Mouse (Mus musculus) ES-E14 (cell line): Measurements from ENCODE around the gene Popdc2. TPM values are rescaled to one million over a fixed set of nuclear protein-coding genes. Genes with fewer than 3 reads are reported as not detected.

ENCODE experiments used
- DNase-seq: peaks from one replicate; pipeline ENCODE4 v3.0.0-alpha.2; 2013; ENCODE audit warnings: low read depth, low spot score
- H3K27ac ChIP-seq: 2 replicates; pipeline ENCODE4 v1.5.1; 2012; ENCODE audit warnings: low read depth, mild to moderate bottlenecking, low read length, moderate library complexity, mixed read lengths; ENCODE audit not compliant: poor library complexity, insufficient read depth, severe bottlenecking
- H3K36me3 ChIP-seq: 2 replicates; pipeline ENCODE4 v1.6.1; 2012; ENCODE audit warnings: mild to moderate bottlenecking, low read length, moderate library complexity, mixed read lengths; ENCODE audit not compliant: control insufficient read depth, poor library complexity, insufficient read depth, severe bottlenecking
- H3K4me1 ChIP-seq, 2 experiments: fragments of 150-350 bp in 1 of 2; sonication (generic) in 1 of 2; 2 replicates each; pipeline ENCODE4 v1.6.1; 2012; ENCODE audit warnings: low read length in 2 of 2, mild to moderate bottlenecking in 1 of 2, mixed read lengths in 1 of 2; ENCODE audit not compliant: control insufficient read depth in 2 of 2, insufficient read depth in 2 of 2, poor library complexity in 1 of 2
- H3K4me3 ChIP-seq, 2 experiments: fragments of 150-350 bp in 1 of 2; sonication (generic) in 1 of 2; 2 replicates each; pipeline ENCODE4 v1.5.1; 2012; ENCODE audit warnings: low read length in 2 of 2, low read depth in 1 of 2, mild to moderate bottlenecking in 1 of 2, mixed read lengths in 1 of 2; ENCODE audit not compliant: insufficient read depth in 1 of 2, poor library complexity in 1 of 2, severe bottlenecking in 1 of 2
- H3K9ac ChIP-seq: 2 replicates; pipeline ENCODE4 v1.6.1; 2012; ENCODE audit warnings: low read depth, mild to moderate bottlenecking, low read length, mixed read lengths; ENCODE audit not compliant: poor library complexity, insufficient read depth, severe bottlenecking
- H3K9me3 ChIP-seq: fragments of 150-350 bp; sonication (generic); 2 replicates; pipeline ENCODE4 v1.6.1; 2012; ENCODE audit warnings: low read depth, mild to moderate bottlenecking, low read length; ENCODE audit not compliant: control insufficient read depth, insufficient read depth
- CHD2 ChIP-seq: IDR thresholded peaks from 2 replicates; pipeline ENCODE4 v1.6.1; 2014; ENCODE audit warnings: mild to moderate bottlenecking, low read depth, low read length, inconsistent platforms
- HCFC1 ChIP-seq: IDR thresholded peaks from 2 replicates; pipeline ENCODE4 v1.6.1; 2012; ENCODE audit warnings: low read length, inconsistent platforms, borderline replicate concordance; ENCODE audit not compliant: insufficient read depth
- MAFK ChIP-seq: IDR thresholded peaks from 2 replicates; pipeline ENCODE4 v1.6.1; 2014; ENCODE audit warnings: mild to moderate bottlenecking, low read depth, low read length, inconsistent platforms; ENCODE audit not compliant: insufficient read depth
- ZC3H11A ChIP-seq: IDR thresholded peaks from 2 replicates; pipeline ENCODE4 v1.6.1; 2012; ENCODE audit warnings: low read depth, mild to moderate bottlenecking, inconsistent platforms, low read length, borderline replicate concordance
- ZNF384 ChIP-seq: IDR thresholded peaks from 2 replicates; pipeline ENCODE4 v1.6.1; 2012; ENCODE audit warnings: low read depth, low read length, inconsistent platforms
- in situ Hi-C, 2 experiments: fragments of 600-800 bp; cut with MboI; formaldehyde crosslinking; loops; one replicate each; pipeline ENCODE4 v1.15.1; 2025; ENCODE audit warnings: low sequenced_read_pairs in 2 of 2, inconsistent platforms in 1 of 2; ENCODE audit not compliant: unreplicated experiment in 2 of 2
- total RNA-seq: library from RNA; depleted of rRNA; stranded (reverse); fragments of 300-350 nt; gene quantifications from 2 replicates; pipeline ENCODE4 v1.2.3, GENCODE M21; 2012

The Popdc2 gene
- total RNA-seq, 1 experiment, result 0.49 TPM

DNA sequence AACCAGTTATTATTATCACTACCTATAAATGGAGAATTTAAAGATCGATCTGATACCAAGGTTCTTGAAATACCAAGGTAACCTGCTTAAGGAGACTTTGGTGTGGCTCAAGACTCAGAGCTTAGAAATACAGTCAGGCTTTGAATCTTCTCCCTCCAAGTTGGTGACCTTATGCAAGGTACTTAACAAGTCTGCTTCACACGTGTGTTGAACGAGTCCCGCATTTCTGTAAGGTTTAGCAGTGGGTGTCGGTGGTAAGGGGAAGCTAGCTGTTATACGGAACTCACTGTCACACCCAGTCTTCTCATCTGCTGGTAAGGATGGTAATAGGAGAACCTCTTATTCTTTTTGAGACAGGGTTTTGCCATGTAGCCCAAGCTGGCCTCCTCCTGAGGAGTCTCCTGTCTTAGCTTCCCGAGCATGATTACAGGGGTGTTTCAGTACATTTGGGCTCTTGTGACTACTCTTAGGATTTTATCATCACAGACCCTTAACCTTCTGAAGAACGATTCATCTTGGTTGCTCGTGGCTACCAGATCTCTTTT, 13.7 kb upstream of the Popdc2 start:
- peak overlapping the region; percentile 14 to 88; a peak in 2 of 4 replicates for H3K4me3 ChIP-seq
- in situ Hi-C loops, result loop anchor here (10.0 to 25.0 kb wide), 3 partner anchors 137 to 714 kb away; no protein-coding TSS in a partner anchor
- DNase-seq, result no peak

DNA sequence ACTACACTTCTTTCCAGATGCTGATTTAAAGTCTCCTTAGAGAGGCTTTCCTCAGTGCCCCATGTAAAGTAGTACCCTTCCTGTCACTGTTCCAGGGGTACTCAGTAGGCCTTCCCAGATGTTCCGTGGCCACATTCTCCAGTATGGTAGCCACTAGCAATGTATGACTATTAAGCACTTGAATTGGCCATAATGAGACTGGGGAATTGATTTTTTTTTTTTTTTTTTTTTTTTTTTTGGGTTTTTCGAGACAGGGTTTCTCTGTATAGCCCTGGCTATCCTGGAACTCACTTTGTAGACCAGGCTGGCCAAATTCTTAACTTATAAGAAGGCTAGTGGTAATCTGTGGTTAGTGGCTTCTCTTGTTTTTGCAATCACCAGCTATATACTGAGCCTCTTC, 12.1 kb upstream of the Popdc2 start:
- no peak for TF ChIP-seq CHD2
- TF ChIP-seq MAFK, result no peak
- TF ChIP-seq ZNF384, result no peak
- TF ChIP-seq ZC3H11A, result no peak
- no peak for TF ChIP-seq HCFC1
- in situ Hi-C loops, result loop anchor here (10.0 to 25.0 kb wide), 3 partner anchors 135 to 712 kb away; no protein-coding TSS in a partner anchor
- DNase-seq, result no peak
- Histone ChIP-seq H3K9me3 (no peaks in the 10 kb centered on the region), H3K9ac (no peak overlapping the region), H3K36me3 (peaks cover 22% of the 10 kb centered on the region), H3K4me3 (no peak overlapping the region), H3K4me1 (peaks cover 1 to 8% of the 10 kb centered on the region in 2 experiments; a peak in 2 of 4 replicates), H3K27ac (no peak overlapping the region)

More for the DNA sequence above, 13.7 kb upstream of the Popdc2 start:
- Histone ChIP-seq H3K4me1 (peaks cover 1 to 8% of the 10 kb centered on the region in 2 experiments; a peak in 2 of 4 replicates), H3K9ac (peak overlapping the region; percentile 26; the same call in 1 of the 2 replicates), H3K9me3 (no peaks in the 10 kb centered on the region), H3K27ac (no peak overlapping the region), H3K36me3 (peaks cover 19% of the 10 kb centered on the region)
- TF ChIP-seq ZC3H11A (no peak), ZNF384 (no peak), CHD2 (no peak), HCFC1 (no peak), MAFK (no peak)

DNA sequence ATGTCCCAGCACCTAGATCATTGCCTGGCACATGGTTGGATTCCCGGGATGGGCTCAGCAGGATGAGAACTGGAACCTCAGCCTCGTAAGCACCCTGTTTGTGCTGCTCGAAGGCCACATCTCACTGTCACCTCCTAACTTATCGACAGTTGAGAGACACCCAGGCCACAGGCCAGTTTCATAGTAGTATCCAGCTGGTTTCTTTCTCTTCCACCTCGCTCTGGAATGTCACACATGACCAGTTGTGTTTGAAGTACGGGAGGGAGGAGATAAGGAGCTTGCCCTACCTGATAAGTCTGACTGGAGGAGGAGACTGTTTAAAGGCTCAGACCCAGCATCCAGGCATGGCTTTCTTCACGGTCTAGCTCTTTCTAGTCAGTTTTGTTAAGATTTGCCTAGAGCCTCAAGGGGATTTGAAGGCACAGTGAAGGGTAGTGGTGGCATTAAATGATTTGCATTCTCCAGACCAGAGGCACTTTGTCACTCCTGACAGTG, 11.6 kb upstream of the Popdc2 start:
- Histone ChIP-seq H3K9me3 (no peaks in the 10 kb centered on the region), H3K27ac (no peak overlapping the region), H3K4me3 (no peak overlapping the region), H3K4me1 (peaks cover 1 to 8% of the 10 kb centered on the region in 2 experiments; a peak in 2 of 4 replicates), H3K36me3 (peaks cover 22% of the 10 kb centered on the region), H3K9ac (no peak overlapping the region)
- TF ChIP-seq HCFC1, result no peak
- TF ChIP-seq MAFK, result no peak
- no peak for TF ChIP-seq ZNF384
- no peak for TF ChIP-seq CHD2
- TF ChIP-seq ZC3H11A, result no peak
- in situ Hi-C loops, result no loop called here
- no peak for DNase-seq

DNA sequence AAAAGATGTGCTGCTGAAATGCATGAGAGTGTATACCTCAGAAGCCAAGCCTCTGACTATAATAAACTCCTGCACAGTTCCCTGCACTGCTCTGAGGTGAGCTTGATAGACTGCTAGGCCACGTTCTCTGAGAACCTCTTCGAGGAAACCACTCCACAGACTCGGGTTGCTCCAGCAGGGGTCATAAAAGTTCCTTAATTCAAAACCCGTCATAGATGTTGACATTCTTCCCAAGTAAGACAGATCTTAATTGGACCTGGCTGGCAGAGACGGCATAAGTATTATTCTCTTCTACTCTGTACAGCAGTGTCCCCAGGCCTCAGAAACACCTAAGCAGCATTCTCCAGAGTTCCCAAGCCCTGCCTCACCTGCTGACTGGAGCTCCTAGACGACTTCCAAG, 11.1 kb upstream of the Popdc2 start:
- Histone ChIP-seq H3K27ac (no peak overlapping the region), H3K36me3 (peaks cover 22% of the 10 kb centered on the region), H3K9me3 (no peaks in the 10 kb centered on the region), H3K4me1 (peaks cover 1 to 8% of the 10 kb centered on the region in 2 experiments; a peak in 2 of 4 replicates), H3K9ac (no peak overlapping the region), H3K4me3 (no peak overlapping the region)
- in situ Hi-C loops, result no loop called here
- no peak for DNase-seq
- no peak for TF ChIP-seq HCFC1
- no peak for TF ChIP-seq CHD2
- TF ChIP-seq ZNF384, result no peak
- no peak for TF ChIP-seq MAFK
- TF ChIP-seq ZC3H11A, result no peak

DNA sequence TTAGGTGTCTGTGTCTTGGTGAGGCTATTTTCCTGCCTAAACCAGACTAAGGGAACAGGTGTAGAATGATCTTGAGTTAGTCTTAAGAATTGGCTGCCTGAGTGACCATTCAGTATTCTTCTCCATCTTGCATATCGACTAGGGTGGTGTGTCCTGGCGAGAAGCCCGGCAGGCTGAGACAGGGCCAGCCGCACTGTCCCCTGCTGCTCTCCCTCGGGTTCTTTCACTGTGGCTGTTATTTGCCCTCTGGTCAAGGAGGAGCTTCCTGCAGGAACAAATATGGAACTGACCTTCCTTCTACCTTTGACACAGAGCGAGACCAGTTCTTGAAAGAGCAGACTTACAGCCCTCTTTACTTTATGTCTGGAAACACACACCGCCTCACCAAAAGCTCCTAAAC, 10.0 kb upstream of the Popdc2 start:
- Histone ChIP-seq H3K4me3 (no peak overlapping the region), H3K9me3 (no peaks in the 10 kb centered on the region), H3K9ac (no peak overlapping the region), H3K4me1 (peaks cover 1 to 5% of the 10 kb centered on the region in 2 experiments; a peak in 1 of 4 replicates), H3K27ac (no peak overlapping the region), H3K36me3 (peaks cover 22% of the 10 kb centered on the region)
- no peak for TF ChIP-seq ZNF384
- no peak for TF ChIP-seq ZC3H11A
- no peak for TF ChIP-seq HCFC1
- TF ChIP-seq MAFK, result no peak
- no peak for TF ChIP-seq CHD2
- in situ Hi-C loops, result no loop called here
- DNase-seq, result no peak
